Mouse (Mus musculus): ENCODE results near the gene Fyn. TPM values are rescaled to one million over a fixed set of nuclear protein-coding genes. Genes with fewer than 3 reads are reported as not detected.

Fyn gene
- total and polyA plus RNA-seq, 3 experiments, result 14.9 to 42.4 (median 19.9) TPM

DNA sequence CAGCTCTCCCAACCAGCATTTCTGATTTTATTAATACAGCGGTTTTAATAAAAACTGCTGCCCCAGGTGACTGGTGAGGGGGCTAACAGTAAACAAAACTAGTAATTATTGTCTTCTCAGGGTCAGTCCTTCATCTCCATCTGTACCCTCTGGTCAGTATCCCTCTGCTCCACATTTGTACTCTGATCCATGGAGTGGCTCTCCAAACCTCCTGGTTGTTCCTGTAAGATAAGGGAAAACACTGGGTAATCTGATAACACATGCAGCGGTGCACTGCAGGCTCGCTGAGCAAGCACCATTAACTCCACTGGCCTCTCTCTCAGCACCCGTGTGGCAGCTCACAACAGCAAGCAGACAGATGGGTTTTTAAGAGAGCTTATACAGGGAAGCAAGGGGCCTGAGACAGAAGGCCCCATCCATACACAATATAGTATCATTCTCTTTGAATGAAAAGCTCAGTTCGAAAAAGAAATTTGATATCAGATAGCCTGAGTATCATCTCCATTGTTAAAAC, 189.9 kb downstream of the Fyn start:
- Histone ChIP-seq H3K4me1 (ENCODE audit: control insufficient read depth in 1 of 2, insufficient read depth in 2 of 2) (peaks cover 0 to 10% of the 10 kb centered on the region in 2 experiments; a peak in 2 of 4 replicates), H3K27me3 (replicated peaks) (no peaks in the 10 kb centered on the region), H3K9ac (ENCODE audit: insufficient read depth, low read depth) (no peak overlapping the region)

DNA sequence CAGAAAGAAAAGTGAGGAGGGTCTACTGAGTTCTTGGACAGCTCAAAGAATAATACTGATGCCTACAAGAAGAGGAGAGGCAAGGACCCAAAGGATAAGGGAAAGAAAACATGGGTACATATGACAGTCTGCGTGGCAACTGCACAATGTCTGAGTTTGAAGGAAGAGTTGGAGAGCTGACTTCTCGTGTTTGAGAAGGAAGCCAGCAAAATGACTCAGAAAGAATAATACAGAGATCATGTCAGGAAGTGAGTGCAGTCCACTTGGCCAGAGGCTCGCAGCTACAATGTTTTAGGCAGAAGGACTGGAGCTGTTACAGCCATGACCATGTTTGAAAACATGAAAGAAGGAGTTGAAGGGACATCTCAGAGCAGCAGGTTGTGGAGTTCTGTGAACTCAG, 190.7 kb downstream of the Fyn start:
- H3K4me1 ChIP-seq (ENCODE audit: control insufficient read depth in 1 of 2, insufficient read depth in 2 of 2), result peaks cover 0 to 10% of the 10 kb centered on the region in 2 experiments; a peak in 2 of 4 replicates
- no peak overlapping the region for H3K4me3 ChIP-seq (replicated peaks in 1 of 3; ENCODE audit: low read depth in 2 of 3, low read length in 2 of 3, poor library complexity in 1 of 3)
- no peak overlapping the region for H3K9ac ChIP-seq (ENCODE audit: insufficient read depth, low read depth)
- no peak overlapping the region for H3K27ac ChIP-seq (ENCODE audit: insufficient read depth, low read depth)
- in situ Hi-C loops (cut with MboI; ENCODE audit: low pct_ligation_motif_present, low pct_unique_long_range_greater_than_20kb, low sequenced_read_pairs) (no loop called here), dilution Hi-C loops (cut with MboI; ENCODE audit: extremely low pct_ligation_motif_present, extremely low pct_unique_long_range_greater_than_20kb, low sequenced_read_pairs) (no loop called here)
- H3K36me3 ChIP-seq (replicated peaks in 1 of 2; ENCODE audit: control insufficient read depth in 1 of 2, insufficient read depth in 1 of 2, low read length in 1 of 2), result peaks cover 0 to 73% of the 10 kb centered on the region in 2 experiments
- TF ChIP-seq USF1 (IDR thresholded peaks at IDR 0.05; ENCODE audit: low read depth, low read length) (no peak), UBTF (IDR thresholded peaks at IDR 0.05; ENCODE audit: low read depth, low read length) (no peak), TBP (conservative IDR thresholded peaks at IDR 0.05; ENCODE audit: low read depth, low read length) (no peak), RCOR1 (conservative IDR thresholded peaks at IDR 0.05; ENCODE audit: low read depth, low read length) (no peak), USF2 (conservative IDR thresholded peaks at IDR 0.05; ENCODE audit: low read depth, low read length) (no peak), JUND (conservative IDR thresholded peaks at IDR 0.05; ENCODE audit: low read depth, low read length) (no peak), SIN3A (IDR thresholded peaks at IDR 0.05; ENCODE audit: low read length) (no peak), POLR2A (IDR thresholded peaks at IDR 0.05; ENCODE audit: low read depth, low read length) (no peak), ZKSCAN1 (IDR thresholded peaks at IDR 0.05; ENCODE audit: borderline replicate concordance, low read depth, low read length) (no peak), MAX (IDR thresholded peaks at IDR 0.05; ENCODE audit: low read length) (no peak)
- no peaks in the 10 kb centered on the region for H3K27me3 ChIP-seq (replicated peaks)
- no peaks in the 10 kb centered on the region for H3K79me2 ChIP-seq (replicated peaks; ENCODE audit: control insufficient read depth, extremely low read depth, insufficient read depth, poor library complexity, severe bottlenecking)
- no peak for DNase-seq (ENCODE audit: extremely low read depth)
- H3K4me2 ChIP-seq (ENCODE audit: insufficient read depth, low read depth, poor library complexity, severe bottlenecking), result no peak overlapping the region
- no peaks in the 10 kb centered on the region for H3K9me3 ChIP-seq (replicated peaks; ENCODE audit: low read length)

More for the DNA sequence above, 189.9 kb downstream of the Fyn start:
- Histone ChIP-seq H3K4me3 (replicated peaks in 1 of 3; ENCODE audit: low read depth in 2 of 3, low read length in 2 of 3, poor library complexity in 1 of 3) (no peak overlapping the region), H3K27ac (ENCODE audit: insufficient read depth, low read depth) (no peak overlapping the region), H3K4me2 (ENCODE audit: insufficient read depth, low read depth, poor library complexity, severe bottlenecking) (no peak overlapping the region), H3K79me2 (replicated peaks; ENCODE audit: control insufficient read depth, extremely low read depth, insufficient read depth, poor library complexity, severe bottlenecking) (no peaks in the 10 kb centered on the region), H3K36me3 (replicated peaks in 1 of 2; ENCODE audit: control insufficient read depth in 1 of 2, insufficient read depth in 1 of 2, low read length in 1 of 2) (peaks cover 0 to 75% of the 10 kb centered on the region in 2 experiments), H3K9me3 (replicated peaks; ENCODE audit: low read length) (no peaks in the 10 kb centered on the region)
- TF ChIP-seq UBTF (IDR thresholded peaks at IDR 0.05; ENCODE audit: low read depth, low read length) (no peak), E2F4 (IDR thresholded peaks at IDR 0.05; ENCODE audit: insufficient replicate concordance, low read depth, low read length) (no peak), MXI1 (IDR thresholded peaks at IDR 0.05; ENCODE audit: low read depth, low read length) (no peak), USF1 (IDR thresholded peaks at IDR 0.05; ENCODE audit: low read depth, low read length) (no peak), TCF12 (IDR thresholded peaks at IDR 0.05; ENCODE audit: low read depth, low read length) (no peak), NELFE (IDR thresholded peaks at IDR 0.05; ENCODE audit: low read depth, low read length) (no peak), HCFC1 (IDR thresholded peaks at IDR 0.05; ENCODE audit: low read depth, low read length) (no peak), CHD1 (IDR thresholded peaks at IDR 0.05; ENCODE audit: low read depth, low read length) (no peak), MYC (IDR thresholded peaks at IDR 0.05; ENCODE audit: low read depth, low read length) (no peak), MAFK (IDR thresholded peaks at IDR 0.05; ENCODE audit: insufficient replicate concordance, low read length) (no peak), ZNF384 (IDR thresholded peaks at IDR 0.05; ENCODE audit: low read depth, low read length) (no peak), EP300 (IDR thresholded peaks at IDR 0.05; ENCODE audit: low read length) (no peak), ZKSCAN1 (IDR thresholded peaks at IDR 0.05; ENCODE audit: borderline replicate concordance, low read depth, low read length) (no peak)
- dilution Hi-C loops (cut with MboI; ENCODE audit: extremely low pct_ligation_motif_present, extremely low pct_unique_long_range_greater_than_20kb, low sequenced_read_pairs) (no loop called here), in situ Hi-C loops (cut with MboI; ENCODE audit: low pct_ligation_motif_present, low pct_unique_long_range_greater_than_20kb, low sequenced_read_pairs) (no loop called here)
- DNase-seq (ENCODE audit: extremely low read depth), result no peak
